Mouse (Mus musculus): ENCODE data around the gene Adh7.

- TF ChIP-seq CTCF (IDR thresholded peaks at IDR 0.05; ENCODE audit: low read depth) (no peak), EP300 (optimal IDR thresholded peaks at IDR 0.05) (no peak)
Observed at GRCm38 (mm10) chr3:138230266-138230665, 12.7 kb downstream of the Adh7 start.
